Mouse (Mus musculus) bone marrow, adult 2 months (tissue): ENCODE results near the gene Fgf12.

Experiments used
- CTCF ChIP-seq: fragments of 200-500 bp; IDR thresholded peaks from 2 replicates; pipeline ENCODE4 v1.5.1; 2011; ENCODE audit warnings: low read length, control low read depth; ENCODE audit not compliant: control insufficient read depth, insufficient read depth
- POLR2A ChIP-seq: fragments of 200-500 bp; IDR thresholded peaks from 2 replicates; pipeline ENCODE4 v1.6.1; 2011; ENCODE audit warnings: low read depth, mild to moderate bottlenecking, control low read depth, low read length, borderline replicate concordance; ENCODE audit not compliant: control insufficient read depth

DNA sequence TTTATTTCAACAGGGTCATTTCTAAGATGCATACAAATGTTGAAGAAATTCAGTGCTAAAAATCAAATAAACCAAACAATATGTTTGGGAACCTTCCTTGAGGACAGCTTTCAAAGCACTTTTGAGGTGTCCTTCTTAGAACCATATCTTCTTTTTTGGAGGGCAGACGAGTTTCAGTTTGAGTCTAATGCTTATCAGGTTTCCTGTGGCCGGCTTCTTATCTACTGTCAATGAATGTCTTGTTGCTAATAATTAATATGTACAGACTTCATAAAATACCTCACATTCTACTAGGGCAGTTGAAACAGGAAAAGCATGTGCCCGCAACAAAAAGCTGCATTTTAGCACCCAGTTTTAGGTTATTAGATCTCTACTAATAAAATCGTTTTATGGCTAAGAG lies 513.5 kb downstream of the Fgf12 start:
- no peak for TF ChIP-seq CTCF
- TF ChIP-seq POLR2A, result no peak
